Mouse (Mus musculus): Measurements from ENCODE around the gene Pxn.

The Pxn gene

DNA sequence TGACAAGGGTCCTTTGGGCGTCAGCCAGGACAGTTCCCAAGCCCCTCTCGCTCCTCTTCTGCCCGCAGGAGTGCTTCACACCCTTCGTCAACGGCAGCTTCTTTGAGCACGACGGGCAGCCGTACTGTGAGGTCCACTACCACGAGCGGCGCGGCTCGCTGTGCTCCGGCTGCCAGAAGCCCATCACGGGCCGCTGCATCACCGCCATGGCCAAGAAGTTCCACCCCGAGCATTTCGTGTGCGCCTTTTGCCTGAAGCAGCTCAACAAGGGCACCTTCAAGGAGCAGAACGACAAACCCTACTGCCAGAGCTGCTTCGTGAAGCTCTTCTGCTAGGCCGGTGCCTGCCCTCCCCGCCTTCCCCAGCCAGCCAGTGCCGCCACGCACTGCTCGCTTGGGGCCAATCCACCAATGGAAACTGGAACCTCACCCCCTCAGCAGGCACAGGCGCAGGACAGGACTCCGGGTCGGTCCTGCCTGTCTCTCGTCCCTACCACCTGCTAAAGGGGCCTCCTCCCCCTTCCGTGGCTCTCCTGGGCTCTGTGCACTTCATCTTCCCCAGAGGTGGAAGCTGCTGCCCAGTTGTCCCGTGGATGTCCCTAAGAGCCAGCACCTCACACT lies 47.4 kb downstream of the Pxn start:
- DNase-seq, result peak in 1 of 2 experiments; percentile 66

GRCm38 (mm10) chr5:115554536-115555291 lies 48.2 kb downstream of the Pxn start:
- DNase-seq, result peak in 1 of 2 experiments; percentile 46

DNA sequence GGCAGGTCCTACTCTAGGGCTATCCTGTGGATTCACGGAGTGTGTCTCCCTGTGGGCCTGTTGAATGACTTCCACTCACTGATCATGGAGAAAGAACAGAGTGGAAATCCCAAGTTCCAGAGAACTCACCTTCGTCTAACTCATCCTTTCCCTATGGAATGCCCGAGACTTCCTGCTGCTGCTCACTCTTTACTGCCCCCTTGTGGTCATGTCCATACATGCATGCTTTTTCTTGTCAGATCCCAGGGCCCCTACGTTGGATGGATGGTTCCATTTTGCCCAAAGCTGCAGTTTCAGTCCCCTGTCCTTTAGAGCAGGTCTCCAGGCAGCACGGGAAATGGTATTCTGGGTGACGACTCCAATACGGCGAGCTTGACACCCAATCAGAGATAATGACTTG lies 49.7 kb downstream of the Pxn start:
- peak; percentile 75 to 90 for DNase-seq

GRCm38 (mm10) chr5:115558182-115558794 lies 51.8 kb downstream of the Pxn start:
- peak in 1 of 2 experiments; percentile 33 for DNase-seq

DNA sequence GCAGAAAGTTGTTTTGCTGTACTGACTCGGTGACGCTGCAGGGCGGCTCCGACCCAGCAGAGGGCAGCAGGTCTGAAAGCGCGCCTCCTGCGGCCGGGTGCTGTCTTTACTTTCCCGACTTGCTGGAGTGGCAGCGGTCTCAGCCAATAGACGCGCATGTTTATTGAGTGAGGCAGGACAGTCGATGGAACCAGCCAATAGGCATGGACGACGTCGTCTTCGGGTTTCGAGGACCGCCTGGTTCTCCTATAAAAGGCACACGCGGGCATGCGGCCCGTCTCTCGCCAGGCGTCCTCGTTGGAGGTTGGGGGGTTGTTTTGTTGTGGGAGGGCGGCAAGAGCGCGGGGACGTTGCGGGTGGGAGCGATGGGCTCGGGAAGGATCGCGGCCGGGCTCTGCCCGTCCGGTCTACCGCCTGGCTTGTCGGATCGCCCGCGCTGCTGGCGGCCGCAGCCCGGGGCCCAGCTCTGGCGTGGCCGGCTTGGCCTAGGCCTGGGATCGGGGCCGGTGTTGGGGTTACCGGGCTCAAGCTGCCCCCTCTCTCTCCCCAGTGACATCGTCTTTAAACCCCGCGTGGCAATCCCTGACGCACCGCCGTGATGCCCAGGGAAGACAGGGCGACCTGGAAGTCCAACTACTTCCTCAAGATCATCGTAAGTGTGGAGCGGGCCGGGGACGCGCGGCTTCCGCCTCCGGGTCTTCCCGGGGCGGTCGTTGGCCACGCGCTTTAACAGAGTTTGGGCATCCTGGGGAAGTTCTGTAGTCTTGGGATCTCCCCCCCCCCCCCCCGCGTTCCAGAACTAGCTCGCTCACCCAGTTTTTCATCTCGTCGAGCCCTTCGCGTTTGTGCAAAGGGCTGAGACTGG lies 53.0 kb downstream of the Pxn start, which contains the start of gene Rplp0:
Gene Rplp0 (plus strand): TSS at position 231 of the 865 bp plus-strand sequence.
- DNase-seq, result peak; percentile 100

DNA sequence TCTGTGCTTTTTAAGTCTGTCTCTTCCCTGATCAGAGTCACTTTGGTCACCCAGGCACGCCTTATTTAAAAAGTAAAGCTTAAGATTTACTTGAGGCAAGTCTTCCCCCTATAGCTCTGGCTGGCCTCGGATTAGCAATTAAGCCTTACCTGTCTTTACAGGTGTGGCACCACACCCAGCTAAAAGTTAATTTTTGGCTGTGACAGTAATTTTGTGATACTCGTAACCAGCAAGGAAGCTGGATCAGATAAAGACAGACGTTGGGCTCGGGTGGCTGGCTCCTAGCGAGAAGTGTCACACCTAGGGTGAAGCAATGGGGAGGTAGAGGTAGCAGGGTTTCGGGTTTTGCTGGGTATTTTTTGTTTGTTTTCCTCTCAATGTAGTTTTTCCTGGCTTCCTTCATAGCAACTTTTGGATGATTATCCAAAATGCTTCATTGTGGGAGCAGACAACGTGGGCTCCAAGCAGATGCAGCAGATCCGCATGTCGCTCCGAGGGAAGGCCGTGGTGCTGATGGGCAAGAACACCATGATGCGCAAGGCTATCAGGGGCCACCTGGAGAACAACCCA lies 53.9 kb downstream of the Pxn start:
- DNase-seq, result no peak

- DNase-seq, result no peak
Observed at GRCm38 (mm10) chr5:115563771-115564585, 57.5 kb downstream of the Pxn start.

GRCm38 (mm10) chr5:115564737-115565393 lies 58.4 kb downstream of the Pxn start, which contains the start of gene Gcn1l1:
Gene Gcn1l1 (plus strand): TSS chr5:115565254.
- DNase-seq, result peak; percentile 77 to 90

- DNase-seq, result no peak
Observed at GRCm38 (mm10) chr5:115565403-115565802, 58.9 kb downstream of the Pxn start.

- peak; percentile 43 to 66 for DNase-seq
Observed at GRCm38 (mm10) chr5:115568681-115569080, 62.2 kb downstream of the Pxn start.

- peak in 1 of 2 experiments; percentile 42 for DNase-seq
Observed at GRCm38 (mm10) chr5:115569308-115569707, 62.8 kb downstream of the Pxn start.

DNA sequence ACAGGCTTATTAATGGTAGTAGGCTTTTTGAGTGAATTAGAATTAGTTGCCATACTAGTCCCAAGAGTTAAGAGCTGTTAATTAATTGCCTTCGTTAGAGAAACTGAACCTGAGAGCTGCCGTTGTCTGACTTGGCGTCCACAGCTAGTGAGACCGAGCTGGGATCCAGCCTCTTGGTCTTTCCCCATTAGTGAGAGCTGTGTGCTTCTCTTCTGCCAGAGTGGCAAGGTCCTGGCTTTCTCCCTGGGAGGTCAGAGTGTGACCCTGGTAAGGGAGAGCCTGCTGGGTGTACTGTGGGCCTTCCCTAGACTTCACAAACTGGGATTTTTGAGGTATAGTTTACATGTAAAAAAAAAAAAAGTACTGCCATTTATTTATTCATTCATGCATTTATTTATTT lies 63.2 kb downstream of the Pxn start:
- peak; percentile 29 to 48 for DNase-seq

DNA sequence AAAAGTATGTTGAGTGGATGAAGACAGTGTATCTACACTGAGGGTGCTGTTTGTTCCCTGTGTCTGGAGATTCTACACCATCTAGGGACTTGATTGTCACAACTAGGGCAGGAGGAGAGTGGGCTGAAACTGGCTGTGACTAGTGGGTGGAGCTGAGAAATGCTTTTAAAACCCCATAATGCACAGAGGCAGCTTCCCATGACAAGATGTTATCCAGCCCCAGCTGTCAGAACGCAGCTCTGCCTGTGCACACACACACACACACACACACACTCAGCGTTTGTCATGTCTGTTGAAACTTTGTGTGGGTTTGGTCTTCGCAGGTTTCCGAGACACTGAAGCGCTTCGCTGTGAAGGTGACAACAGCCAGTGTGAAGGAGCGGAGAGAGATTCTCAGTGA lies 64.6 kb downstream of the Pxn start:
- peak in 1 of 2 experiments; percentile 25 for DNase-seq

GRCm38 (mm10) chr5:115572679-115573535 lies 66.4 kb downstream of the Pxn start:
- DNase-seq, result peak; percentile 77 to 89

DNA sequence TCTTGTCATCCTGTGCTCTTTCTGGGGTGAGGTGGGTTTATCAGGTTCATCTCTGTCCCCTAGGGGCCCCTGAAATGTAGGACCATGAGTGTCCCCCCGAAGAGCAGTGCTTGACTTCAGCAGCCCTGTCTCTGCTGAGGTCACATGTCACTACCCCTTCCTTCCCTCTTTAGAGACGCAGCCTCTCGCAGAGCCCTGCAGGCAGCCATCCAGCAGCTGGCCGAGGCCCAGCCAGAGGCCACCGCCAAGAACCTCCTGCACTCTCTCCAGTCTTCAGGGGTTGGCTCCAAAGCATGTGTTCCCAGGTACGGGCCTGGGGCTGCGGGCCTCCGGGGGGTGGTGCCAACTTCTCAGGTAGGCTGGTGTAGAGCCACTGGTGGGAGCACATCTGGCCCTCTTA lies 68.5 kb downstream of the Pxn start:
- DNase-seq, result peak; percentile 71 to 83

DNA sequence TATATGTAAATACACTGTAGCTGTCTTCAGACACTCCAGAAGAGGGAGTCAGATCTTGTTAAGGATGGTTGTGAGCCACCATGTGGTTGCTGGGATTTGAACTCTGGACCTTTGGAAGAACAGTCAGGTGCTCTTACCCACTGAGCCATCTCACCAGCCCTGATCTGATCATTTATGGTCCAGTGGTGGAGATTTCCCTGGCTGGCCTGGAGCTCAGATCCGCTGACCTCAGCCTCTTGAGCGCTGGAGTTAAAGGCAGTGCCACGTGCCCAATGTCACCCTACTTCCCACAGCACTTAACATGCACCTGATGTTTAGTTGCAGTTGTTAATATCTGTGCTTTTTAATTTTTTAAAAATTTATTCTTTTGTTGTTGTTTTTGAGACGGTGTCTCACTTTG lies 71.2 kb downstream of the Pxn start:
- DNase-seq, result peak; percentile 30 to 68

- no peak for DNase-seq
Observed at GRCm38 (mm10) chr5:115578922-115579321, 72.4 kb downstream of the Pxn start.

GRCm38 (mm10) chr5:115579363-115579762 lies 72.9 kb downstream of the Pxn start:
- DNase-seq, result no peak

GRCm38 (mm10) chr5:115580229-115581001 lies 73.9 kb downstream of the Pxn start:
- no peak for DNase-seq
